Mouse (Mus musculus): ENCODE data around the gene Golm1. TPM values are rescaled to one million over a fixed set of nuclear protein-coding genes. Genes with fewer than 3 reads are reported as not detected.

Gene Golm1
- polyA plus RNA-seq (2014; fragmentation: Illumina TruSeq; extraction: RNeasy Lipid Tissue Mini Kit (QIAGEN cat#74804); ENCODE audit: low read depth, low replicate concordance), result 13.5 TPM

DNA sequence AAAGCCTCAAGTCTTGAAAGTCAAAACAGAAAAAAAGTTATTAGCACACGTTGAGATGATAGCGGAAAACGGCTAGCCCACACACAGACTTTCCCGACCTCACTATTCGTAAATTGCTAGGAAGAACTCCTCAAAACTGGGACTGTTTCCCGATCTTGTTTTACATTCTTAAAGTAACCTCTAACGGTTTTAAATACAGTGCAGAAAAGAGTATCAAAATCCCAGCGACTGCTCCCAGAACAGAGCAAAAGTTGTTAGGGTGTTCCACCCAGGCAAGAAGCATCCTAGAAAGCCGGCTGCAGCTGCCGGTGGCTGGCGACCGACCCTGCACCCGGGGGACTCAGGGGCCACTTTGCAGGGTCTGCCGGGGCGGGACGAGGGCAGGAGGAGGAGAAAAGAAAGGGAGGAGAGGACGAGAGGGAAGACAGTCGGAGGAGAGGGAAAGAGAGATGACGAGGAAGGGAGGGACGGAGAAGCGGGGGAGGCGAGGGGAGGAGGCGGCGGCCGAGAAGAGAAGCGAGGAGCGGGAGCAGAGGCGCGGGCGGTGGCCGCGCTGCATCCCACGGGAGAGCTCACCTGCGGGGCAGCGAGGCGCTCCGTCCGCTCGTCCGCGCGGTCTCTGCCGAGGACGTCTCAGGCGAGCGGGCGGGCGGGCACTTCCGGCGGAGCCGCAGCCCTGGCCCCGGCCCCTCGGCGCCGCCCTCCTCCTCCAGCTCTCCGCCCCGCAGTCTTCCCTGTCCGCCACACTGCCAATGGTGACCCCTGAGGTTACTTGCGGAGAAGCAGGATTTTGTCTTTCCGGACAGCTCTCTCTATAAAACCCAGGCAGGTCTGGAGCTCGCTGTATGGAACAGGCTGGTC is at the start of gene Golm1:
Gene Golm1 (minus strand): TSS at position 661 of the 861 bp plus-strand sequence.

DNA sequence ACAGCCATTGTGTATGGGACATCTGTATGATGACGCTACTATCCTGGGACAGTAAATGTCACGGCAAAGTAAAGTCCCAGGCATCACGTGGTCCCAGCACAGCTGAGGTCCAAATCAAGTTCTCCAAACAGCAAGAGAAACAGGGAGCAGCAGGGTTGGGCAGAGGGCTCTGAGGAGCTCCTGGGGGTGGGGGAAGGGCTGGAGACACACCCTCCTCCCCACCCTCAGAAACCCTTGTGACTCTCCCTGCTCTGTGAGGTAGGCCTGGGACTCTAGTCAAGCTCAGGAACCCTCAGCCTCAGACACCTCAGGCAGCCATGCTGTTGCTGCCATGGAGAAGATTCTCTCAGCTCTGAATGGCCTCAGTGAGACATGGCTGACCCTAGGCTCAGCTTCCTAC is 36.4 kb upstream of the Golm1 start, which contains the start of gene Spata31d1b:
Gene Spata31d1b (plus strand): TSS at position 301 of the 400 bp plus-strand sequence.

GRCm38 (mm10) chr13:59710230-59710629 is 34.6 kb upstream of the Golm1 start, which contains the start of gene Spata31d1a:
Spata31d1a (minus strand) TSS chr13:59710330.

DNA sequence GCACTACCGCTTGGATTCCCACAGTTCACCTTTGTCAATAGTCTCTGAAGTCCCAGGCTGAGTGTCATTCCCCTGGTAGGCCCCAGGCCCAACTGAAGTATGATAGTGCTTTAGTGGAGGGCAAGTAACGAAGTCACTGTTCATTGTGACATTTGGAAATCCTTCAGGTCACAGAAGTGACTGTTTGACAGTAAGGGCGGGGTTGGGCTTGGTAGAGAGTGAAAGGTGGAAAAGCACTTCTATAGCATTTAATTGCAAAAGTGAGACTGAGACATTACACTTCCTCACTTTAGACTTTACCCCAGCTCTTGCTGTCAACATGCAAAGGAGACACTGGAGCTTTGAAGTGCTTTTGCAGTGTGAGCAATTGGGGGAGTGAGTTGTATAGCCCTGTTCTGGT is 18.4 kb upstream of the Golm1 start, which contains the start of gene 4921517D22Rik:
Gene 4921517D22Rik (minus strand): TSS at position 101 of the 400 bp plus-strand sequence.

GRCm38 (mm10) chr13:59584947-59585647 is 90.5 kb downstream of the Golm1 start, which contains the start of the genes Agtpbp1 and Naa35:
Agtpbp1 (minus strand) TSS chr13:59585227.
Naa35 (plus strand) TSS chr13:59585259.

Other genes starting within 250 kb of the Golm1 start
- gene Agtpbp1, start 90.6 kb downstream of the Golm1 start, polyA plus RNA-seq (2014; fragmentation: Illumina TruSeq; extraction: RNeasy Lipid Tissue Mini Kit (QIAGEN cat#74804); ENCODE audit: low read depth, low replicate concordance), result 111 TPM
- 51.5 TPM for gene Naa35, start 90.6 kb downstream of the Golm1 start, polyA plus RNA-seq (2014; fragmentation: Illumina TruSeq; extraction: RNeasy Lipid Tissue Mini Kit (QIAGEN cat#74804); ENCODE audit: low read depth, low replicate concordance)
- gene 4921517D22Rik, start 18.3 kb upstream of the Golm1 start, polyA plus RNA-seq (2014; fragmentation: Illumina TruSeq; extraction: RNeasy Lipid Tissue Mini Kit (QIAGEN cat#74804); ENCODE audit: low read depth, low replicate concordance), result not detected
- not detected for gene Spata31d1a, start 34.5 kb upstream of the Golm1 start, polyA plus RNA-seq (2014; fragmentation: Illumina TruSeq; extraction: RNeasy Lipid Tissue Mini Kit (QIAGEN cat#74804); ENCODE audit: low read depth, low replicate concordance)
- gene Spata31d1b, start 36.5 kb upstream of the Golm1 start, polyA plus RNA-seq (2014; fragmentation: Illumina TruSeq; extraction: RNeasy Lipid Tissue Mini Kit (QIAGEN cat#74804); ENCODE audit: low read depth, low replicate concordance), result not detected
- not detected for gene Spata31d1d, start 55.9 kb upstream of the Golm1 start, polyA plus RNA-seq (2014; fragmentation: Illumina TruSeq; extraction: RNeasy Lipid Tissue Mini Kit (QIAGEN cat#74804); ENCODE audit: low read depth, low replicate concordance)
- not detected for gene 1700014D04Rik, start 70.9 kb upstream of the Golm1 start, polyA plus RNA-seq (2014; fragmentation: Illumina TruSeq; extraction: RNeasy Lipid Tissue Mini Kit (QIAGEN cat#74804); ENCODE audit: low read depth, low replicate concordance)
- gene Isca1, start 94.0 kb upstream of the Golm1 start, polyA plus RNA-seq (2014; fragmentation: Illumina TruSeq; extraction: RNeasy Lipid Tissue Mini Kit (QIAGEN cat#74804); ENCODE audit: low read depth, low replicate concordance), result 322 TPM
- gene Gm49354, start 106.4 kb upstream of the Golm1 start, polyA plus RNA-seq (2014; fragmentation: Illumina TruSeq; extraction: RNeasy Lipid Tissue Mini Kit (QIAGEN cat#74804); ENCODE audit: low read depth, low replicate concordance), result not detected
- 34.1 TPM for gene Tut7, start 147.3 kb upstream of the Golm1 start, polyA plus RNA-seq (2014; fragmentation: Illumina TruSeq; extraction: RNeasy Lipid Tissue Mini Kit (QIAGEN cat#74804); ENCODE audit: low read depth, low replicate concordance)